Mouse (Mus musculus) hindbrain, postnatal 0 days (tissue): ENCODE data around the gene Ppp1ca. TPM values are rescaled to one million over a fixed set of nuclear protein-coding genes. Genes with fewer than 3 reads are reported as not detected.

ENCODE experiments used
- ATAC-seq: fragments of 200-750 bp; cut with Nextera tagmentation; 2 replicates; pipeline ENCODE4 v1.8.0; 2017; ENCODE audit warnings: mild to moderate bottlenecking, moderate TSS enrichment, moderate library complexity
- DNase-seq: peaks from one replicate; pipeline ENCODE4 v3.0.0-alpha.2; 2015; ENCODE audit warnings: low spot score
- H3K27ac ChIP-seq: fragments of 300-500 bp; sonication (generic); 2 replicates; pipeline ENCODE4 v1.5.1; 2014; ENCODE audit warnings: mild to moderate bottlenecking
- H3K27me3 ChIP-seq: fragments of 300-500 bp; sonication (generic); 2 replicates; pipeline ENCODE4 v1.6.1; 2014; ENCODE audit warnings: low read length, mixed read lengths; ENCODE audit not compliant: insufficient read depth
- H3K36me3 ChIP-seq: fragments of 300-500 bp; sonication (generic); 2 replicates; pipeline ENCODE4 v1.6.1; 2014; ENCODE audit warnings: low read length, mixed read lengths; ENCODE audit not compliant: insufficient read depth
- H3K4me1 ChIP-seq: fragments of 300-500 bp; sonication (generic); 2 replicates; pipeline ENCODE4 v1.6.1; 2014; ENCODE audit warnings: antibody characterized with exemption, low read length, mixed read lengths; ENCODE audit not compliant: insufficient read depth
- H3K4me2 ChIP-seq: fragments of 300-500 bp; sonication (generic); 2 replicates; pipeline ENCODE4 v1.6.1; 2014; ENCODE audit warnings: low read depth, mild to moderate bottlenecking, low read length, moderate library complexity, mixed read lengths
- H3K4me3 ChIP-seq: fragments of 300-500 bp; sonication (generic); 2 replicates; pipeline ENCODE4 v1.5.1; 2014; ENCODE audit warnings: low read length
- H3K9ac ChIP-seq: fragments of 300-500 bp; sonication (generic); replicated peaks from 2 replicates; pipeline ENCODE4 v1.6.1; 2014; ENCODE audit warnings: mild to moderate bottlenecking, low read length, moderate library complexity, mixed read lengths
- H3K9me3 ChIP-seq: fragments of 300-500 bp; sonication (generic); 2 replicates; pipeline ENCODE4 v1.6.1; 2016; ENCODE audit warnings: low read length, mixed read lengths
- CTCF ChIP-seq: IDR thresholded peaks from 2 replicates; pipeline ENCODE4 v1.5.1; 2016; ENCODE audit warnings: antibody characterized with exemption, control low read depth, low read depth
- WGBS: fragments of 180-500 bp; shearing (Covaris S2); extraction: QIAGEN DNeasy Blood & Tissue Kit; methylation state at CpG from one replicate; pipeline ENCODE4 v1.1.7; 2014; 5-methylcytosine and 5-hydroxymethylcytosine counted together
- polyA plus RNA-seq: library from polyadenylated mRNA; unstranded; fragments of >200 nt; fragmentation: Nextera tagmentation; extraction: Ambion mirVana; gene quantifications from 2 replicates; pipeline ENCODE4 v1.2.1, GENCODE M21; 2015
- total RNA-seq: library from RNA; depleted of rRNA; stranded (reverse); fragments of >200 nt; gene quantifications from 2 replicates; pipeline ENCODE4 v1.2.3, GENCODE M21; 2014

Gene Ppp1ca
- total and polyA plus RNA-seq, 2 experiments from 2014 or later, result 564 to 597 TPM

DNA sequence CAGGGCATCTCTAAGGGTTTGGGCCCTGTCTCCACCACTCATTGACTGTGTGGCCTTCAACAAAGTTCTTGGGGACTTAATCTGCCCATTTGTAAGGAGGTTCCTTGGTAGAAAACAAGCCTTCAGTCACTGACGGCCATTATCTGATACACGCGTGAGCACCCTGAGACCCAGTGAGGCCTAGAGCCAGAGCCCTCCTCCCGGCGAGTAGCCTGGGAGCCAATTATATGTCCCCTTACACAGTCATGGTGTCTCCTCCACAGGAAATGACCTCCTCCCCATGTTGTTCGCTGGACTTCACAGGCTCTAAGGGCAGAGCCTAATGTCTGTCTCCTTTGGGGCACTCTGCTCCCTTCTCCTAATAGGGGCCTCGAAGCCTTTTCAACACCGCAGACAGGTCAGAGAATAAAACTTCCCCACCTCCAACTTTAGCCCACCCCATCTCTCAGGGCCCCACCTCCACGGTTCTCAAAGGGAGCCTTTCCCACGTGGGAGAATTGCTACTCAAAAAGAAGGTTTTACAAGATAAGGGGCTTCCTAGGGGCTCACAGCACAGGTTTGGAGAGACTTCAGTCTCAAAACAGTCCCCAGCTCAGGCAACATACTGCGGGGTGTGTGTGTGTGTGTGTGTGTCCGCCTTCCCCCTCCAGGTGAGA is 45.4 kb upstream of the Ppp1ca start:
- no peak for TF ChIP-seq CTCF
- 63% methylated on average over 12 of the region's 12 CpGs for WGBS
- H3K36me3 ChIP-seq, result peaks cover 9% of the 10 kb centered on the region; the same call in 1 of the 2 replicates
- no peaks in the 10 kb centered on the region for H3K27me3 ChIP-seq
- peaks cover 14% of the 10 kb centered on the region for H3K4me1 ChIP-seq
- H3K4me3 ChIP-seq, result no peak overlapping the region
- no peaks in the 10 kb centered on the region for H3K9me3 ChIP-seq
- no peak overlapping the region for H3K9ac ChIP-seq
- H3K27ac ChIP-seq, result no peak overlapping the region
- DNase-seq (no peak), ATAC-seq (no peak)
- no peak overlapping the region for H3K4me2 ChIP-seq

DNA sequence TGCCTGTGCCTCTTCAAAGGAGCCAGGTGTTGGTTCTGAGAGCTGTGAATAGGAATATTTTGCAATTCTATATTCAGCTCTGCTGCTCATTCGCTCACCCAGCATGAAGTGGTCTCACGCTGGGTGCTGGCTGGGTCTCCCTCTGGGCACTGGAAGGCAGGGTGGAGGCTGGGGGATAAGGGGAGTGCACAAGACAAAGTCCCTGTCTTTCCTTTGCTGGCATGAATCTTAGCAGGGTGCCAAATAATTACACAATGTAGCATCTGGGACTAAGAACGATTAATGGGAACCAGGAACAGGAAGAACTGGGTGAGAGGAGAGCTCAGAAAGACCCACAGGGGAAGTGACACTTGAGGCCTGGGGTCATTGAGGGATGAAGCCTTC is 44.9 kb upstream of the Ppp1ca start:
- Histone ChIP-seq H3K4me1 (peaks cover 14% of the 10 kb centered on the region), H3K9me3 (no peaks in the 10 kb centered on the region), H3K9ac (no peak overlapping the region), H3K4me3 (no peak overlapping the region), H3K36me3 (peaks cover 9% of the 10 kb centered on the region; the same call in 1 of the 2 replicates), H3K4me2 (no peak overlapping the region), H3K27ac (no peak overlapping the region), H3K27me3 (no peaks in the 10 kb centered on the region)
- no peak for DNase-seq
- ATAC-seq, result no peak
- 38% methylated on average over 3 of the region's 3 CpGs for WGBS
- no peak for TF ChIP-seq CTCF

DNA sequence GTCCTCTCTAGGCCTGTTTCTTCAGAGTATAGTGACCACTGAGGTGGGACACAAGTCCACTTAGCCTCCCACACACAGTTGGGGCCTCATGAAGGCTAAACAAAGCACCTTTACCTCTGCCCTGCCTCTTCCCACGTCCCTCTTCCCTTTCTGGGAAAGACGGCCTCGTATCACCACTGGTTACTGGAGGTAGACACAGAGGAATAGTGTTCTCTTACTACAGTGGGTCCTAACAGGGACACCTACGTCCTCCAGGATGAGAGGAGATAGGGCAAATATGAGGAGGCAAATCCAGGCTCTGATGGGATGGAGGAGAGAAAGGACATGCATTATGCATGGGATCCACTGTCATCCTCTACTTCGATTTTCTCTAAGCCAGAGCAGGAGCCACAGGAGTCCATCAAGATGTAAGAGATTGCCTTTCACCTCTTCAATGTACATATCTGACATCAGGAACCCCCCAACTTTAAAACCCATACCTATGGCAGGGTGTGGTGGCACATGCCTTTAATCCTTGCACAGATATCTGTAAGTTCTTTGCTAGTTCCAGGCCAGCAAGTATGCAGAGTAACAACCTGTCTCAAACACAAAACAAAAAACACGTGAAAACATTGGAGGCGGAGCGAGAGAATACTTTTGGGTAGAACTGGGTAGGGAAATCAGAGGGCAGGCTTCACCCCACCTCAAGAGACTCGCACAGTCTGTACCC is 43.9 kb upstream of the Ppp1ca start:
- Histone ChIP-seq H3K36me3 (peaks cover 9% of the 10 kb centered on the region; the same call in 1 of the 2 replicates), H3K9me3 (no peaks in the 10 kb centered on the region), H3K4me2 (peak overlapping the region; percentile 87), H3K27me3 (no peaks in the 10 kb centered on the region), H3K4me3 (peak overlapping the region; percentile 92), H3K27ac (peak overlapping the region; percentile 79; the same call in 1 of the 2 replicates), H3K9ac (peak overlapping the region; percentile 90), H3K4me1 (peaks cover 14% of the 10 kb centered on the region)
- no peak for TF ChIP-seq CTCF
- DNase-seq (no peak), ATAC-seq (no peak)
- 33% methylated on average over 9 of the region's 9 CpGs for WGBS

DNA sequence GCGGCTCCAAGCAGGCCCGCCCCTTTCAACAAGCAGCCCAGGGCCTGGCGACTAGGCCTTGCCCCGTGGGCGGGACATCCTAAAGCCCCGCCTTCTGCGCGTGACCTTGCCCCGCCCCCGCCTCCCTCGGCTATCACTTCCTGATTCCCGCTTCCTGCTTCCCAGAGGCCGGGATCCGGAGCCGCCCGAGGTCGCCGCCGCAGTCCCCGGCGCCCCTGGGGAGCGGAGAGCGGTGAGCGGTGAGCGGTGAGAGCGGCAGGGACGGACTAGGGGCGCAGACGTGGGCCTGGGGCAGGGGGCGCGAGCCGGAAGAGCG is 43.4 kb upstream of the Ppp1ca start, which contains the start of gene Coro1b:
Gene Coro1b, plus strand, starts transcription at position 129 of the 316 bp plus-strand sequence.
- under 1% methylated on average over 31 of the region's 33 CpGs for WGBS
- Histone ChIP-seq H3K36me3 (peaks cover 9% of the 10 kb centered on the region; the same call in 1 of the 2 replicates), H3K4me1 (peaks cover 14% of the 10 kb centered on the region), H3K9me3 (no peaks in the 10 kb centered on the region), H3K27ac (peak within 1 kb of the TSS; percentile 79), H3K9ac (peak within 1 kb of the TSS; percentile 90), H3K4me2 (peak within 1 kb of the TSS; percentile 87), H3K4me3 (peak within 1 kb of the TSS; percentile 92), H3K27me3 (no peaks in the 10 kb centered on the region)
- DNase-seq, result peak; percentile 95
- no peak for TF ChIP-seq CTCF
- peak; percentile 94 for ATAC-seq

DNA sequence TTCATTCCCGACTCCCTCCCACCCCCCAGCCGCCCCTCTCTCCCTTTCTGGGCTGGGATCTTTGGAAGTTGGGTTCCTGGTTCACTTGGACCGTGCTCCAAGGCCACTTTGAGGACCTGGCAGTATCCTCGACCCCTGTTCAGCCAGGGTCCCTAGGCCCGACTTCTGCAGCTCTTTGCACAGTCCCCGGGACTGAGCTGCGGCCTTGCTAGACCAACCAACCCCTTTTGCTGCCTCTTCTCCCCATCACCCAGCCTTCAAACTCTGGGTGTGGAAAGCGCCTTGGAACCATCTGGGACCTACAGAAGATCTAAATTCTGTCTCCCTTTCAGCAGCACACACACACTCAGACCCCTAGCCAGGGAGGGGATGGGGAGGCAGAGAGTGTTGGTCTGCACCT is 43.0 kb upstream of the Ppp1ca start:
- 3% methylated on average over 8 of the region's 8 CpGs for WGBS
- Histone ChIP-seq H3K4me1 (peaks cover 14% of the 10 kb centered on the region), H3K36me3 (peaks cover 9% of the 10 kb centered on the region; the same call in 1 of the 2 replicates), H3K9me3 (no peaks in the 10 kb centered on the region), H3K9ac (peak overlapping the region; percentile 90), H3K27ac (peak overlapping the region; percentile 79), H3K4me2 (peak overlapping the region; percentile 87), H3K27me3 (no peaks in the 10 kb centered on the region), H3K4me3 (peak overlapping the region; percentile 92)
- DNase-seq (no peak), ATAC-seq (peak; percentile 27)
- TF ChIP-seq CTCF, result no peak

DNA sequence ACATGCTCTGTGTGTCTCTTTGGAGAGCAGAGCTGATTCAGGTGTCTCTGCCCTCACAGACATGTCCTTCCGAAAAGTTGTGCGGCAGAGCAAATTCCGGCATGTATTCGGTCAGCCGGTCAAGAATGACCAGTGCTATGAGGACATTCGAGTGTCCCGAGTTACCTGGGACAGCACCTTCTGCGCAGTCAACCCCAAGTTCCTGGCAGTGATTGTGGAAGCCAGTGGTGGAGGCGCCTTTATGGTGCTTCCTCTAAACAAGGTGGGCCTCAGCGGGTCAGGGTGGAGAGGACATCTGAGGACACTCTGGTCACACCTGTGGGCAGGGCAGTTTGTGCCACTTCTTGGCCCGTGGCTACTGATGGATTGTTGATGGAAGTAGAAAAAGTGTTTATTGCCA is 42.6 kb upstream of the Ppp1ca start:
- 91% methylated on average over 11 of the region's 11 CpGs for WGBS
- peak overlapping the region; percentile 92 for H3K4me3 ChIP-seq
- H3K4me2 ChIP-seq, result peak overlapping the region; percentile 87
- peak overlapping the region; percentile 90 for H3K9ac ChIP-seq
- no peak for DNase-seq
- peaks cover 9% of the 10 kb centered on the region; the same call in 1 of the 2 replicates for H3K36me3 ChIP-seq
- ATAC-seq, result no peak
- peaks cover 14% of the 10 kb centered on the region for H3K4me1 ChIP-seq
- no peak for TF ChIP-seq CTCF
- peak overlapping the region; percentile 79; the same call in 1 of the 2 replicates for H3K27ac ChIP-seq
- H3K27me3 ChIP-seq, result no peaks in the 10 kb centered on the region
- no peaks in the 10 kb centered on the region for H3K9me3 ChIP-seq
